Mouse (Mus musculus) right cerebral cortex, postnatal 25 days (tissue): ENCODE measurements around the gene Slc6a13.

Experiments used
- DNase-seq: peaks from one replicate; pipeline ENCODE4 v3.0.0; 2022

Slc6a13 gene

DNA sequence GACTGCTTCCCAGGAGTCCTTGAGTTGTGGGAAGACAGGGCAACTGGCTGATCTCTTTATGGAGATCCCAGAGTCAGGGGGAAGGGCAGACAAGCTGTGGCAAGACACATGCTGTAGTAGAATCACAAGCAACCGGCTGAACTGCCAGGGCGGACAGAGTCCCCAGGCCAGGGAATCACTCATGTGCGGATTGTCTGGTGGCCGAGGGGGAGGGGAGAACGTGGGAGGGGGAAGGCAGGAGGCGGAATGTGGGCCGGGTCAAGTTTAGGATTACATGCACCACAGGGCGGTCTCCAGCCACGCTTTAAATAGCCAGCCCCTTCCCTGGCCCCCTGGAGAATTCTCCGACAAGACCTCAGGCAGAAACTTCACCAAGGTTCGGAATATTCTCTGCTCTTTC lies at the start of gene Slc6a13:
Slc6a13 (plus strand) TSS at position 274 of the 400 bp plus-strand sequence.
- no peak for DNase-seq

DNA sequence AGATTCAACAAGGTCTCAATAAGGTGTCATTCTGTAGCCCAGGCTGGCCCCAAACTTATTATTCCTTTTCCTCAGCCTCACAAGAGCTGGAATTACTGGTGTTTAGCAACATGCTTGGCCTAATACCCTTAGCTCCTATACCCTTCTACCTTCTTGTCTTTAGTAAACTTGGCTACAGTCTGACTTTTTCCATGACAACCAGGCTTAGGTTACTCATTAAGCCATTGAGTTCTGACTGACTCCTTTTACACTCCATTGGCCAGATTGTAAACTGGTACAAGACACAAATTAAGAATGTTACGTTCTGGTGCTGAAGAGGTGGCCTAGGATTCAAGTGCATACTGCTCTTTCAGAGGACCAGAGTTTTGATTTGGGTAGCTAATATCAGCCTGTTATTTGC lies 49.6 kb upstream of the Slc6a13 start:
- no peak for DNase-seq

DNA sequence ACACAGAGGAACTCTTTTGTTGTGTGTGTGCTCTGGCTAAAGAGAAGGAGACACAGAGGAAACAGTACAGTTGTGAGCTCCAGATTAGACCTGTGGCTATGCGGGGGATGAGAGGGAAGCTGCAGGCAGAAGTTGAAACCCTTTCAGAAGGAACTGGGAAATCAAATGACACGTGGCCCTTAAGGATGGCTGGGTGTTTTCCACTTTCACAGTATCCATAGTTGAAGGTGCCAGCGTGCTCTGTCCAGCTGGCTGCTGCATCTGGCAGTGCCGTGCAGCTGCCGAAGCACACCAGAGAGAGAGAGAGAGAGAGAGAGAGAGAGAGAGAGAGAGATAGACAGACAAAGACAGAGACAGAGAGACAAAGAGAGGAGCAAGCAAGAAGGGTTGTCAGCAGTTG lies 48.8 kb upstream of the Slc6a13 start:
- no peak for DNase-seq

DNA sequence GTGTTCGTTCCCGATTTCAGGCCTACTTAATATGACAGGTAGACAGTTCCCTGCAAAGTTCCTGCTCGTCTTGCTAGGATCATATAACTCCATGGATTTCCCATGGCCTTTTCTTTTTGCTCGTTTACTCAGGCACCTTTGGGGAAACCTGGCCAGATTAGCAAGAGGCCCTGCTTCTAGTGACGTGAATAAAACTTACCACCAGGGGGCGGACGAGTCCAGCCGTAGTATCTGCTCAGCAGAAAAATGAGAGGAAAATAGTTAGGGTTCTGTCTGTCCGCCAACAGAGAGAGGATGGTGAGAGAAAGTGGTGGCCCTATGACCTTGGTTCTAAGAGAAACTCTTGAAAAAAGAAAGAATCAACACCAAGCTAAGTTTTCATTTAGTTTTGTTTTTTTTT lies 39.5 kb upstream of the Slc6a13 start:
- peak; percentile 58 for DNase-seq

DNA sequence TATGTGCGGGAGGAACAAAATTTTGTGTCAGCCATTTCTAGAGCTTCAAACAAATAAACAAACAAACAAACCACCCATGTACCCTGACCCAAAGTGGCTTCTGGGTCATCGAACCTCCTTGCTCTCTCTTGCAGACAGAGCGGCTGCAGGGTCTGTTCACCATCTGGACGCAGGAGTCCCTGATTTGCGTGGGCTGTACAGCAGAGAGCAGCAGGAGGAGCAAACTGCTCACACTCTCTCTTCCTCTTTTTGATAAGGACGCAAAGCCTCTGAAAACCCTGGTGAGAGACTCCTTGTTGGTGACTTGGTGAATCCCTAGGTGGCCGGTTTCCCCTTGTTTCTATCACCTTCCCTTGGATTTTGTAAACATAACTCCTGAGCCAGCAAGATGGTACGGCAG lies 38.8 kb upstream of the Slc6a13 start:
- no peak for DNase-seq

DNA sequence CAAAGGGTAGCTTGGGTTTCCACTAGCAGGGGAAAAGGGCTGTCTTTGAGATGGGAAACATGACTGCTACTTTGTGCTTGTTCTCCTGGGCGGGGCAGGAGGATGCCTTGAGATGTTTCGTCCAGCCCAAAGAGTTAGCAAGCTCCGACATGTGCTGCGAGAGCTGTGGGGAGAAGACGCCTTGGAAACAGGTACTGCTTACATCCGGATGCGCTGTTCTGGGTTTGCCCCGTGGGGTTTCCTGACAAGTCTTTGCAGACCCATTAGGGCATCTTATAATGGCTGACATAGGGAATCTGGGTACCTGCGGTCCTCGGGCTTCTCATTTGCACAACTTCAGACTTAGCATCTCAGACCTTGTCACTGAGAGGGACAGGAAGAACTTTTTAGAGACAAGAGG lies 38.0 kb upstream of the Slc6a13 start:
- no peak for DNase-seq

DNA sequence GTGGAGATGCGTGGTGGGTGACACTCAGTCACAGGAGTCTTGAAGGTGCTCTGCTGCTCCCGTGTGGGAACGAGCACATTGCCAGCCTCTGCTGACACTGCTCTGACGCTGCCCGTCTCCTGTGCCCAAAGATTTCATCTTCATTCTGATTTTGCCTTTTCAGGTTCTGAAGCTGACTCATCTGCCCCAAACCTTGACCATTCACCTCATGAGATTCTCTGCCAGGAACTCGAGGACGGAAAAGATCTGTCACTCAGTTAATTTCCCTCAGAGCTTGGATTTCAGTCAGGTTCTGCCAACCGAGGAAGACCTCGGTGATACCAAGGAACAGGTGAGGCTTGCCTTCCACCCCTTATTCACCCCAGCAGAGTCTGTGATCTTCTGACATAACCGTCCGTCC lies 37.5 kb upstream of the Slc6a13 start:
- DNase-seq: no peak

DNA sequence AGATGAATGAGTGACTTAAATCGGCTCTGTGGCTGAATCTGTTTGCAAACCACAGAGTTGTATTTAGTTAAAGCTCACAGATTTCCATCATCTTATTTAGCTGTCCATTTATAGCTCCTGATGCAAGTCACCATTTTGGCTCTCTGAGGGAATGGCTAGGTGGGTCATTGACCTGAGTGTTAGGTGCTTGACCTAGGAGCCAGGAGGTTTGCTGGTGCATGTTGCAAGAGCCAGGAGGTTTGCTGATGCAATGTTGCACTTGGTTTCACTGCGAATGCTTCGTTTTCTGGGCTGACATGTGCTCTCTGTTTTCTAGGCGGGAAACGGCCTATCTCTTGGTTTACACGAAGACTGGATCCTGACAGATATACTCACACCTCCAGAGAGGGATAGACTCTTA lies 29.9 kb upstream of the Slc6a13 start:
- DNase-seq: no peak

DNA sequence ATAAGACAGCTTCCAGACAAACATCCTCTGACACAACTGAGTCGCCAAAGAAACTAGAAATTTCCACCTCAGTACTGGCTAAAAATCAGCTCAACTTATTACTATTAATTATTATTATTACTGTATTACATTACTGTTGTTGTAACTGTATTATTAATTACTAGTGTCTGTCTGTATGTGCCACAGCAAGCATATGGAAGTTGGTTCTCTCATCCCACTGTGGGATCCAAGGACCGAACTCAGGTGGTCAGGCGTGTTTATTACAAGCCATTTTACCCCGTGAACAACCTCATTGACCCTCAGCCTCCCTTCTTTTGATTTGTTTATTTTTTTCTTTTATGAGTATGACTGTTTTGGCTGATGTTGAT lies 28.3 kb upstream of the Slc6a13 start:
- DNase-seq: no peak

DNA sequence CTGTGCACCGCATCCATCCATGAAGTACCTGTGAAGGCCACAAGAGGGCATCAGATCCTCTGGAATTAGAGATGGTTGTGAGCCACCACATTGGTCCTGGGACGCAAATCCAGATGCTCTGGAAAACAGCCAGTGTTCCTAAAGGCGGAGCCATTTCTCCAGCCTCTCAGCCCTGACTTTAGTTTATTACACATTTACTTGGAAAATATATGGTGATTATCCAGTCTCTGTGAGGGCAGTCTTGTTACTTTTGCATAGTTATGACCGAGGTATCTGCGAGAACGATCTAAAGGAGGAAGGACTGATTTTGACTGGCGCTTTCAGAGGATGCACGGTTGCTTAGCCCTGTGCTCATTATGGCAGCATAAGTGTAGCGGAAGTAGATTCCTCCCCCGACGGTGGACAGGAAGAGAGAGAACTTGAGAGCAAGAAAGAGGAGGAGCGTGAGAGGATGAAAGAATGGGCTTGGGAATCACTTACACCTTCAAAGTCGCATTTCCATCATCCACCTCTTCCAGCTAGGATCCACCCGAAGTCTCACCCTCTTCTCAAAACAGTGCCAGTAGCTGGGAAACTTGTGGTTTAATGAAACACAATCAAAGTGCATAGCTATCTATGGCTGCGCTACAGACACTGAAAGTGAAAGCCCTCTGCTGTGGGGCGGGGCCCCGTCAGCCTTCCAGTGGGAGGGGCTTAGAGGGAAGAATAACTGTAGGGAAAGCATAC lies 27.8 kb upstream of the Slc6a13 start:
- DNase-seq: peak; percentile 75

DNA sequence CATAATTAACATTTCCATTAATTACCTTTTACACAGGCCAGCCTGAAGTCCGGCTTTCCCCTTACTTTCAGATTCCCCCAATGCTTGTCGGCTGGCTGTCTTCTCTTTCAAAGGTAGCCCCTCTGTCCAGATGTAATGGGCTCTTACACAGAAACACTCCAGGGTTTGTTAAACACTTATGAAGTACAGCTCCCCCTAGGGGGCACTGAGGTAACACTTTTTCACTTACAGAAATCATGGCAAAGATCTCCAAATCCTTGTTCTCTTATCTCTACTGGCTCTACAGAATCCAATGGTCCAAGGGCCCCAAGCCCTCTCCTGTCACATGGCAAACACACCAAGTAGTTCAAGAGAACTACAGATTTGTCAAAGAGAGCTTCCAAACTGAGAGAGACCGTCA lies 25.7 kb upstream of the Slc6a13 start:
- DNase-seq: no peak

DNA sequence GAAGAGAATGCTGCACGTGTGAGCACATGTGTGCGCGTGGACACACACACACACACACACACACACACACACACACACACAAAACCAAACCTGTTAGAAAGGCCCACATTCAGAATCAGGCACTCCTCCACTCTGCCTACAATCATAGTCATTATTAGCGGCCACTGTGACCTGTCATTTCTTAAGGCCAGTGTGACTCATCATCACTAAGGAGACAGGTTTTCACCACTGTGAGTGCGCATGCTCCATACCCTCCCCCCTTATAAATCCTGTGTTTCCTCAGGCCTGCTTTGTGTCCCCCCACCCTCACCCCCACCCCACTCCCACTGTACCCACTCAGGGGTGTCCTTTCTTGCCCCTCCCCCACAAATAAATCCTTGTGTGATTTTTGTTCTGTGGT lies 15.9 kb upstream of the Slc6a13 start:
- no peak for DNase-seq

DNA sequence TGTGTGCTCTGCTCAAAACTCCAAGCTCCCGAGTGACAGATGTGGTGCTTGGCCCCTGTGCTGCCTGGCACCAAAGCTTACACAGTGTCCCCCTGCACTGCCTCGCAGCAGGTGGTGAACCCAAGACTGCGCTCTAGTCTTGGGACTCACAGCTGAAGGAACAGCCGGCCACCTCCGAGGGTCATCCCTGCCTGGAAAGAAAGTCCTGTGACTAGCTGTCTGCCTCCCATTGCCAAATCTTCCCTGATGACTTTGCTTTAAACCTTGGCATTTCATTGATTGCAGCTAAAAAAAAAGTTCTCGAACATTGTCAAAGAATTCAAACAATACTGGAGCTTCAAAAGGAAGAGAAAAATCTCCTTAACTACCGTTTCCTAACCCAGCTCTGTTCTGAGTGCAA lies 710 bp upstream of the Slc6a13 start:
- DNase-seq: no peak

DNA sequence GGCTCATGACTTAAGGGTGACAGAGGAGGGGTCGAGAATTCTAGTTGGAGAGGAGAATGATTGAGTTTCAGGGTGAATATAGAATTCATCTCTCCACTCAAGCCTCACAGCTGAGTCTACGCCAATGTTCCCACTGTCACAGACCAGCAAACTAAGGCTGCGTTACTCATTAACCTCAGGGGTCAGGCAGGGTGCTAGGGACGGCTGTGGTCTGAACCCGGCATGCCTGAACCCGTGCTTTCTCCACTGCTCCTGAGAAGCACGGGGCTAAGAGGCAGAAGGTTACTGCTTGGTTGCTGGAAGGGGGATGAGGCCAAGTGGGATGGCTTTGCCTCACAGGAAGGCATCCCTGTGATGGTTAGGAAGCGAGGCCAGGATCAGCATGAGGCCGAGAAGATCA lies 477 bp downstream of the Slc6a13 start:
- DNase-seq: no peak

DNA sequence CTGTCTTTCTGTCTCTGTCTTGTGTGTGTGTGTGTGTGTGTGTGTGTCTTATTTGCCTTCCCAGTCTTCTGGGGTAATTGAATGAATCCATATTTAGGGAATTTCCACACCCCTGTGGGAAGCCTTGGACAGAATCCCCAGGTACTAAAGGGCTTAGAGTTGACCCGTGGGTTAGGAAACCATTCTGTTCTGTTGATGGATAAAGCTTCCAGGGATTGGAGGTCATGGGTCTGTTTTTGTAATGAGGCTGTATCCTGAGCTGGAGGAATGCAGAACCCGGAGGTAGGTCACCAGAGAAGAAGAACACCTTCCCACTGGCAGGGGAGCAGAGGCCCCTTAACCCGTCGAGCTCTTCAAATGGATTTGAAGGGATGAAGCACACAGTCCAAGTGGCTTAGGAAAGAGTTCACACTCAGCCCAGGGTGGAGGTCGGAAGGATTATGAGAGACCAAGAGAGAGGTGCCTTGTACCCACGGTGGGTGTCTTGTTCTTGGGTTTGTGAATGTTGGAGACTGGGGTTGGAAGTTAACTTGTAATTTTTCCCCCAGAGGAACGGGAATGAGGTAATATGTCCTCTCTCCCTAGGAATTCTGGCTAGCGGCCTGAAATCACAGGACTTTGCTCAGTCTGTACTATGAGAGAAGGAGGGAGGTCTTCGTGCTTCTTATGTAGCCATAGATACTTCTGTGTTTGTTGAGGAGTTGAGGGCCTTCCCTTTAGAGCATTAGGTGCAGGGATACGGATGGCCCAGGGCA lies 3.6 kb downstream of the Slc6a13 start:
- no peak for DNase-seq

DNA sequence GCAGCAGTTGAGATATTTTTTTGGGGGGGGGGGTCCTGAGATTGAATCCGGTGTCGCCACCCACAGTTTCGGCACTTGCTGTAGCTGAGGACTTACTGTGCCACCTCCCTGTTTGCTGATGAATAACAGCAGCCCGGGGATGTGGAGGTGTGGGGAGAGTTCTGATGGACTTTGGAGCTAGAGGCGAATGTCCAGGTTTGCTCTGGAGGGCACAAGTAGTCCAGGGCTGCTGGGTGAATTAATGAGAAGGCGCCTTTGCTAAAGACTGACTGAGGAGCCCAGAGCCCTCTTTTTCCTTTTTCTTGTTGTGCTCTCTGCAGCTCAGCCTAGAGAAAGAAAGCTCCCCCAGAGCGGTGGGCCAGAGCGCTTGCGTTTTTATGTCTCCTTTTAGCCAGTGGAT lies 4.6 kb downstream of the Slc6a13 start:
- DNase-seq: no peak

DNA sequence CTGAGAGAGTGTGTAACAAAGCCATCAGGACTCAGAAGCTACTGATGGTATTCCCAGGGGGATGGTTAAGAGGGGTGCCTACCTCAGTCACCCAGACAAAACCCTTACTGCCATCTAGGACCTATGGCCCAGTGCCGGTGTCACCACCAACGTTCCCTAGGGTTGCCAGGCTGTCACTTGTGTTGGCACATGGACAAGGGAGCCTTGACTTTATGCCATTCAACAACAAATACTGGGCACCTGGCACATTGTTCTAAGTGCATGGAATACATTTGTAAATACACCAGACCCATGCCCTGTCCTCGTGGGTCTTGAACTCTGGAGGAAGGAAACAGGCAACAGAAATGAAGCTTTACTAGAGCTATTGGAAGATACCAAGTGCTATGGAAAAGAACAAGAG lies 5.5 kb downstream of the Slc6a13 start:
- DNase-seq: no peak

DNA sequence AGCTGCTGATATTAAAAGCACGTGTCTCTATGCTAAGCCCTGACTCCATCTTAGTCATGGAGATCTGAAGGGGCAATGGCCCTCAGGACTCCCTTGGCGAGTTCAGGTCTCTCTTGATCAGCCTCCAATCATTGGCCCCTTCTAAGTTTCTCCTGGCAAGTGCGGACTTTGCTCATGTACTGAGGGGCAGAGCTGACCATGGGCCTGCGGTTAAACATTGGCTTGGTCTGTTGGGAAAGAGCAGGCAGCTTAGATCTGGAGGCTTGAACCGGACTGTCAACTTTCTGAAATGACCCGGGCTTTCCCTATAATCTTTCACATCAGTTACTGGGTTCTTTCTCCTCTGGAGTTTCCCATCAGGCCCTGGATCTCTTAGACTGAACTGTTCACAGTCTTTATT lies 11.0 kb downstream of the Slc6a13 start:
- no peak for DNase-seq

DNA sequence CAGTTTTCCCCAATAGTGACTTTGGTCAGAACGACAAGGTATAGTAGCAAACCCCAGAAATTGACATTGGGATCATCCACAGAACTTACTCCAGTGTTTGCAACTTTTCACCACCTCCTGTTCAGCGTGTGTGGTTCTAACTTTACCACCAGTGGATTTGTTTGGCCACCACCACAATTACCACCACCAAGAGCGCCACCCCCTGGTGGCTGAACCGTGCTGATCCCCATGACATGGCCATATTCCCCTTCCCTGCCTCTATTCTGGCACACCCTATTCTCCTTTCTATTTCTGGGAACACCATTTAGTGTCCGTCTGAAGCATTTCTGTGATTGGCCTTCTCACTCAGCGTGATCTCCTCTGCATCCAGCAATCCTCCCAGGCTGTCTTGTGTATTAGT lies 19.1 kb downstream of the Slc6a13 start:
- DNase-seq: no peak

DNA sequence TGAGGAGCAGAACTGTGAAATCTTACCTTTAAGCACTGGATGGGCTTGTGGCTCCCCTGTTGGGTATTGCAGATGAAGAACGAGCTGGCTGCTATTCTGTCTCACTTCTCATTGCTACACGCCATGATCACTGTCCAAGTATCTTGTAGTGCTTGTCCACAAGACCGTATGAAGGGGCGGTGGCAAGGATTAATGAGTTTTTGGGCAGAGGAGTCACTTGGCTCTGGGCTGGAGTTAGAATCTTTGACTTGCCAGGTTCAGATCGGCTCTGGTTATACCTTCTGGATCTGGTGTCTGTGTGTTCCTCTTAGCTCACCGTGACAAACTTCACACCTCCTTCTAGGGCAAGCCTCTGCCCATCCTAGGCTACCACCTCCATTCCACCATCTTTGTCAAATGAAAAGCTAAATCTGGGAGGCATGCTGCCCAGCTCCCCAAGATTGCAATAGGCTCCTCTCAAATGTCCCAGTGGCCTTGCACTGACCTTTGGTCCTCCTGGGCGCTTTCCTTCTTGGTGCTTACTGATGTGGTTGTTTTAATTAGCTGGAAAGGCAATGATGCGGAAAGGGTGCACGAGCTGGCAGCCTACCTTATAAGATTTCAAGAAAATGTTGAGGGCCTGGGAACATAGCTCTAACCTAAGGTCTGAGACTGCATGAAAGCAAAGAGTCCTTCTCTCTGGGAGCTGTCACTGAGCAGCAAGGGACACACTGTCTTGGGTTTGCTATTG lies 22.5 kb downstream of the Slc6a13 start:
- DNase-seq: no peak

DNA sequence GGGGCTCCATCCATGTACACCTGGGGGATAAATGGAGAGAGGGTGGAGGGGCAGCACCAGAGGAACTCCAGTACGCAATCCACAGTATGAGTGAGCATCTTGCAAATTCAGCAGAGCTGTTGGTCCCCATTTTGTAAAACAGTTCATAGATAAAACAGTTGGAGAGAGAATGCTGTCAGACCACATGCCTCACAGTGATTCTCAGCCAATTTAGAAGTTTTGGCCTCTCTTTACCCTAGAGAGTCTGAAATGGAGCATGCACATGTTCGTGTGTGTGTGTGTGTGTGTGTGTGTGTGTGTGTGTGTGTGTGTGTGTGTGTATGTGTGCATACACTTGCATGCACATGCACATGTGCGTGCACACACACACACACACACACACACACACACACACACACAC lies 25.3 kb downstream of the Slc6a13 start:
- no peak for DNase-seq

DNA sequence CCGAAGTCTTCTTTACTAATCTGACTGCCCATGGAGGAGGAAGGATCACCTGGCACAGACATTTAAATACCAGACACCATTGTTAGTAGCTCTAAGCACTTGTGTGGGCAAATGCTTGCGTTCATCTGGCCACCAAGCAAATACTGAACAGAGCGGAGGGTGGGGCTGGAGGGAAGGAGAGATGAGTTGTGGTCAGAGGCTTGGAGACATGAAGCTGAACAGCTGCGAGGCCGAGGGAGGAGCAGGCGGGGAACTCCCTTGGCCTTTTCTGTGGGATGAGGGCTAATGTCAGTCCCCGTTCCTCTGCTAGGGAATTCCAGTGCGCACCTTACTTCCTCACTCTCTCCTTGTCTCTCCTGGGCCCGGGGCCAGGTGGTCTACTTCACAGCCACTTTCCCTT lies 25.7 kb downstream of the Slc6a13 start:
- DNase-seq: no peak

DNA sequence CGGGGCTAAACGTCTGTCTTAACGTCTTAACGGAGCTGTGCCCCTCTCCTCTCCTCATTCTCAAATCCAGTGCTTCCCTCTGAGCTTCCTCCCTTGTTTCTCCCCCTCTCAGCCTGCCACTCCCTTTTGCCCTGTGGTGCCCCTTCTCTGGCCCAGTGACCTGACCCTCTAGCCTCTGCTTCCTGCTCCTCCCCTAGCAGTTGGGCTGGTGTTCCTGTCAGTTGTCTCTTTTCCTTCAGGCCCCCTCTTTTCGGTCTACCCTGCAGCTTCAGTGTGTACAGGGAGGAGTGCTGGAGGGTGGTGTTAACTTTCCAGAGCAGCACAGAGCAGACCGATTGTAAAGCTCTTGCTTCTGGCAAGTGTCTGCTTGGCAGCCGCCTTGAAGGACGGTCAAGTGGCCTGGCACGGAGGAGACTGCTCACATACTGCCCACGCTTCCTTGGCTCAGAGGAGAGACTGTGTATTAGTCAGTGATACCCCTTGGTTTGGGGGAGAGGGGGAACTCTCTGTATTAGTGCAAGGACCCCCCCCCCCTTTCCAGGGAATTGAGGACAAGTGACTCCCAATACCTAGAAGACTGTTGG lies 26.6 kb downstream of the Slc6a13 start:
- DNase-seq: no peak

DNA sequence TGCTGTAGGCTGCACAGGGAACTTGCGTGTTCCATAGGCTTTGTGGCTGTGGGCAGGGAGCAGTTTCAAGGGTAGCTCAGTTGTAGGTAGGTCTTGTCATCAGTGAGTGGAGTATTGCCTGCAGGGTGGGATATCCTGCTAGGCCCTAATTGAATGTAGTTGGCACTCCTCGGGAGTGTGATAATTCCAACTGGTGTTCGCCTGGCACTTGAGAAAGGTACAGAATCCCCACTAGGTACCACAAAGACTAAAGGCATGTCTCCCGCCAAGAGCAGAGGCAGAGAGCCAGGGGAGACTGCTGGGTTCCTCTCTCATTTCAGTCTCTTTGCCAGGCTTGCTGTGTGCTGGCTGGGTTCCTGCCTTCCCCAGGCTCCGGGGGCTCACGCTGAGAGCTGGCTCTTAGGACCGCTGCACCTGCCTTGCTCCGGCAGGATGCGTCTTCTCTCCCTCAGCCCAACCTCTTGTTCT lies 28.4 kb downstream of the Slc6a13 start:
- DNase-seq: peak; percentile 29
